Mouse (Mus musculus): Measurements from ENCODE around the gene Tex30. TPM values are rescaled to one million over a fixed set of nuclear protein-coding genes. Genes with fewer than 3 reads are reported as not detected.

Gene Tex30
- 3.9 and 6.0 TPM in 2 replicates for polyA plus RNA-seq (2012; rRNA removed)

DNA sequence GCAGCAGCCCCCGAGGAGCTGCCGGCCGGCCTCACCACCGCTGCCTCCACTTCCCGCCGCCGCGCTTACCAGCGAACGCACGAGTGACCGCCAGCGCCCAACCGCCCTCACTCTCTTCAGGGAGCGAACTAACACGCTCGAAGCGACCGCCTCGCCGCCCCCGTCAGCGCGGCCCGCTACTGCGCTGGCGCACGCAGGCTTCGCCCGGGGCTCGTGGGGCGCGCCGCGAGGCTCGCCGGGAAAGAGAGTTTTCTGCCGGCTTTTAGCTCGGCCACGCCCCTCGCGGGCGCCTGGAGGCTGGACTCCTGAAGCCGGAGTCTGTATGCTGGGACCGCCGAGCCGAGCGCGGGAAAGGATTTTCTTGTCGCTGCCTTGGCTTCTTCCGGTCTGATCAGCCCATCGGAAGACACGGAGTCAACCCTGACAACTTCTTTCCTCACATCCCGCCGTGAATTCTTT lies at the start of gene Tex30:
Tex30 (minus strand) TSS at position 183 of the 459 bp plus-strand sequence.
- Histone ChIP-seq H3K36me3 (ENCODE audit: control insufficient read depth, insufficient read depth, low read length) (no peaks in the 10 kb centered on the region), H3K27me3 (replicated peaks; ENCODE audit: control insufficient read depth, insufficient read depth, low read length) (no peaks in the 10 kb centered on the region), H3K4me1 (ENCODE audit: control insufficient read depth, insufficient read depth, low read length) (no peaks in the 10 kb centered on the region), H3K27ac (ENCODE audit: insufficient read depth, low read depth, low read length) (peak within 1 kb of the TSS; percentile 49; the same call in 1 of the 2 replicates), H3K4me3 (ENCODE audit: insufficient read depth, low read depth, low read length) (peak within 1 kb of the TSS; percentile 74)
- TF ChIP-seq CTCF (conservative IDR thresholded peaks at IDR 0.05; ENCODE audit: insufficient read depth, insufficient read length, low read depth, low read length) (no peak), POLR2A (IDR thresholded peaks at IDR 0.05; ENCODE audit: low read depth, low read length) (no peak)
- under 1% methylated on average over 55 of the region's 55 CpGs for WGBS
- DNase-seq = peak; percentile 97

- no peak overlapping the region for H3K4me3 ChIP-seq (ENCODE audit: insufficient read depth, low read depth, low read length)
- no peaks in the 10 kb centered on the region for H3K27me3 ChIP-seq (replicated peaks; ENCODE audit: control insufficient read depth, insufficient read depth, low read length)
- WGBS = 23% methylated on average over 6 of the region's 6 CpGs
- H3K4me1 ChIP-seq (ENCODE audit: control insufficient read depth, insufficient read depth, low read length) = no peaks in the 10 kb centered on the region; the same call in 1 of the 2 replicates
- TF ChIP-seq CTCF (conservative IDR thresholded peaks at IDR 0.05; ENCODE audit: insufficient read depth, insufficient read length, low read depth, low read length) (no peak), POLR2A (IDR thresholded peaks at IDR 0.05; ENCODE audit: low read depth, low read length) (no peak)
- DNase-seq = no peak
- no peak overlapping the region for H3K27ac ChIP-seq (ENCODE audit: insufficient read depth, low read depth, low read length)
- H3K36me3 ChIP-seq (ENCODE audit: control insufficient read depth, insufficient read depth, low read length) = no peaks in the 10 kb centered on the region; the same call in 1 of the 2 replicates
These were observed 46.5 kb upstream of the Tex30 start for GRCm38 (mm10) chr1:44148706-44149105.

- H3K27me3 ChIP-seq (replicated peaks; ENCODE audit: control insufficient read depth, insufficient read depth, low read length) = no peaks in the 10 kb centered on the region
- DNase-seq = peak; percentile 95
- peak within 1 kb of the TSS; percentile 77 for H3K27ac ChIP-seq (ENCODE audit: insufficient read depth, low read depth, low read length)
- TF ChIP-seq CTCF (conservative IDR thresholded peaks at IDR 0.05; ENCODE audit: insufficient read depth, insufficient read length, low read depth, low read length) = no peak
- TF ChIP-seq POLR2A (IDR thresholded peaks at IDR 0.05; ENCODE audit: low read depth, low read length) = peak; percentile 79
- peak within 1 kb of the TSS; percentile 58 for H3K4me3 ChIP-seq (ENCODE audit: insufficient read depth, low read depth, low read length)
- WGBS = under 1% methylated on average over 66 of the region's 66 CpGs
- H3K36me3 ChIP-seq (ENCODE audit: control insufficient read depth, insufficient read depth, low read length) = peaks cover 4% of the 10 kb centered on the region
- H3K4me1 ChIP-seq (ENCODE audit: control insufficient read depth, insufficient read depth, low read length) = no peaks in the 10 kb centered on the region; the same call in 1 of the 2 replicates
These were observed 45.5 kb upstream of the Tex30 start, which contains the start of gene Ercc5 for GRCm38 (mm10) chr1:44147563-44148381. Gene Ercc5, plus strand, starts transcription at chr1:44147744.

DNA sequence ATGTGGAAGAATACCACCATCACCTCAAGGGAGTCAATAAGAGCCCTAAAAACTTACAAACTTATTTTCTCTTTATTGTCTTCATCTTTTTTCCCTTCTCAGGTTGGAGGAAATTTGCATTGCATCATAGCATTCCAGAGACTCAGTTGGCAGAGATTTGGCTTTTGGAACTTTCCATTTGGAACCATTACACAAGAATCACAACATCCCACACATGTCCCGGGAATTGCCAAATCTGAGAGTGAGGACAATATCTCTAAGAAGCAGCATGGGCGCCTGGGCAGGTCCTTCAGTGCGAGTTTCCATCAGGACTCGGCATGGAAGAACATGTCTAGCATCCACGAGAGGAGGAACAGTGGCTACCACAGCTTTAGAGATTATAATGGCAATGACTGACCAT lies 40.5 kb upstream of the Tex30 start:
- H3K4me1 ChIP-seq (ENCODE audit: control insufficient read depth, insufficient read depth, low read length) = no peaks in the 10 kb centered on the region
- WGBS = 91% methylated on average over 5 of the region's 5 CpGs
- no peak for DNase-seq
- TF ChIP-seq POLR2A (IDR thresholded peaks at IDR 0.05; ENCODE audit: low read depth, low read length) (no peak), CTCF (conservative IDR thresholded peaks at IDR 0.05; ENCODE audit: insufficient read depth, insufficient read length, low read depth, low read length) (no peak)
- H3K27ac ChIP-seq (ENCODE audit: insufficient read depth, low read depth, low read length) = no peak overlapping the region
- peaks cover 8% of the 10 kb centered on the region for H3K36me3 ChIP-seq (ENCODE audit: control insufficient read depth, insufficient read depth, low read length)
- H3K27me3 ChIP-seq (replicated peaks; ENCODE audit: control insufficient read depth, insufficient read depth, low read length) = no peaks in the 10 kb centered on the region
- H3K4me3 ChIP-seq (ENCODE audit: insufficient read depth, low read depth, low read length) = no peak overlapping the region

DNA sequence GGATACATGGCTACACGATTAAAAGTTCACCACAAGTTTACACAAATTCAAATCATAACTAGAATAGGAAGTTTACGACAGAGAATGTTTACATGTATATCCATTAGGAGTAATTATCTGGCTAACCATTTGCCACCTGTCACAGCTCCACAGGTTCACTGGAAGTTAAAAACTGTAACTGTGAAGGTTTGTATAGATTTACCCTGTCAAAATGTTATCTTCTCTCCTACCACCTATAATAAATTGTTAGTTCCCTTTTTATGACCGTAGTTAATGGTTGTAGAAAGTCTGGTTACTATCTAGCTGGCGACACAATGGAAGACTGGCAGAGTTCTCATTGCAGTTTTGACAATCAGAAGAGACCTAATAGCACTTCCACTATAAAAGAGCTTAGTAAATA lies 38.0 kb upstream of the Tex30 start:
- Histone ChIP-seq H3K4me1 (ENCODE audit: control insufficient read depth, insufficient read depth, low read length) (peaks cover 6% of the 10 kb centered on the region; the same call in 1 of the 2 replicates), H3K27me3 (replicated peaks; ENCODE audit: control insufficient read depth, insufficient read depth, low read length) (no peaks in the 10 kb centered on the region), H3K4me3 (ENCODE audit: insufficient read depth, low read depth, low read length) (no peak overlapping the region), H3K27ac (ENCODE audit: insufficient read depth, low read depth, low read length) (no peak overlapping the region), H3K36me3 (ENCODE audit: control insufficient read depth, insufficient read depth, low read length) (peaks cover 8% of the 10 kb centered on the region)
- 78% methylated on average over 4 of the region's 4 CpGs for WGBS
- no peak for TF ChIP-seq CTCF (conservative IDR thresholded peaks at IDR 0.05; ENCODE audit: insufficient read depth, insufficient read length, low read depth, low read length)
- no peak for TF ChIP-seq POLR2A (IDR thresholded peaks at IDR 0.05; ENCODE audit: low read depth, low read length)
- DNase-seq = no peak

- DNase-seq = no peak
- no peaks in the 10 kb centered on the region for H3K4me1 ChIP-seq (ENCODE audit: control insufficient read depth, insufficient read depth, low read length)
- H3K27ac ChIP-seq (ENCODE audit: insufficient read depth, low read depth, low read length) = no peak overlapping the region
- 77% methylated on average over 4 of the region's 4 CpGs for WGBS
- no peaks in the 10 kb centered on the region for H3K27me3 ChIP-seq (replicated peaks; ENCODE audit: control insufficient read depth, insufficient read depth, low read length)
- peaks cover 4% of the 10 kb centered on the region for H3K36me3 ChIP-seq (ENCODE audit: control insufficient read depth, insufficient read depth, low read length)
- H3K4me3 ChIP-seq (ENCODE audit: insufficient read depth, low read depth, low read length) = no peak overlapping the region
- TF ChIP-seq CTCF (conservative IDR thresholded peaks at IDR 0.05; ENCODE audit: insufficient read depth, insufficient read length, low read depth, low read length) = no peak
- no peak for TF ChIP-seq POLR2A (IDR thresholded peaks at IDR 0.05; ENCODE audit: low read depth, low read length)
These were observed 27.8 kb upstream of the Tex30 start for GRCm38 (mm10) chr1:44129929-44130581.

GRCm38 (mm10) chr1:44125590-44125989 lies 23.3 kb upstream of the Tex30 start:
- Histone ChIP-seq H3K27me3 (replicated peaks; ENCODE audit: control insufficient read depth, insufficient read depth, low read length) (no peaks in the 10 kb centered on the region), H3K4me3 (ENCODE audit: insufficient read depth, low read depth, low read length) (no peak overlapping the region), H3K27ac (ENCODE audit: insufficient read depth, low read depth, low read length) (no peak overlapping the region), H3K4me1 (ENCODE audit: control insufficient read depth, insufficient read depth, low read length) (no peaks in the 10 kb centered on the region), H3K36me3 (ENCODE audit: control insufficient read depth, insufficient read depth, low read length) (no peaks in the 10 kb centered on the region; the same call in 1 of the 2 replicates)
- WGBS = 96% methylated on average over 4 of the region's 4 CpGs
- TF ChIP-seq POLR2A (IDR thresholded peaks at IDR 0.05; ENCODE audit: low read depth, low read length) (no peak), CTCF (conservative IDR thresholded peaks at IDR 0.05; ENCODE audit: insufficient read depth, insufficient read length, low read depth, low read length) (no peak)
- DNase-seq = no peak
